Mouse (Mus musculus): ENCODE measurements around the gene Ptprn2. TPM values are rescaled to one million over a fixed set of nuclear protein-coding genes. Genes with fewer than 3 reads are reported as not detected.

Ptprn2 gene
- polyA plus RNA-seq, 1 experiment from 2014 or later, result 24.7 TPM

DNA sequence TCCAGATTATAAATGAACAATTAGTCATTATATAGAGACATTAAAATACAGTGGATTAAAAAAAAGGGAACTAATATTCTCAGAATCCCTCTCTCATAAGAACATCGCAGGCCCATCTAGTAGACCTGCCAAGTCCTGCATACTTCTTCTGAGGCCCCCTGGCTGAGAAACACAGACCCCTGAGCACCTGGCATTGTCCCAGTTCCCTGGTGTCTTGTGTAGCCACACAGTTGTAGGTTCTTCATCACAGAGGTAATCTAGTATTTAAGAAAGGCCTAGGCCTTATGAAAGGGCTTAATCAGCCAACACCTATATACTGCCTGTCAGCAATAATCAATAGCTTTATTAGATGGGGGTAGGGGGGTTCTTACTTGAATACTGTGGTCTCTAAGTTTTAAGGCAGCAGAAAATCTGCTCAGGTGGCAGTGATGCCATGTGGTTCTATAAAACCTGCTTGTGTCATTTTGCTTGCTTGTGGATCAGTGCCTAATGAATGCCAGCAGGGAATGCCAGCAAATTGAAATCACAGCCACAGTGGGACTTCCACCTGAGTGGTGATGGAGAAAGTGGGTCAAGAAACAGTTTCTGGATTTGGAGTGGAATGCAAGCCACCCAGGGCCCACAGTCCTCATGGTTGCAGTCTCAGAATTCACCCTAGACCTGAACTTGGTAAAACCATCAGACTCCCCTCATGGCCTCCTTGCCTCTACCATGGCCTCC, 388.5 kb downstream of the Ptprn2 start:
- ATAC-seq (ENCODE audit: low read depth), result no peak
- Histone ChIP-seq H3K9me3 (ENCODE audit: control insufficient read depth, low read length) (no peaks in the 10 kb centered on the region), H3K27me3 (ENCODE audit: control insufficient read depth, insufficient read depth, low read length) (no peaks in the 10 kb centered on the region), H3K27ac (ENCODE audit: low read depth, low read length) (no peak overlapping the region), H3K36me3 (ENCODE audit: control insufficient read depth, insufficient read depth, low read length) (no peaks in the 10 kb centered on the region), H3K9ac (replicated peaks; ENCODE audit: low read depth, low read length) (no peak overlapping the region), H3K4me3 (ENCODE audit: low read depth, low read length) (no peak overlapping the region), H3K4me1 (ENCODE audit: control insufficient read depth, insufficient read depth, low read length) (no peaks in the 10 kb centered on the region), H3K4me2 (ENCODE audit: low read depth, low read length) (no peak overlapping the region)
- 94% methylated on average over 1 of the region's 1 CpGs for WGBS

DNA sequence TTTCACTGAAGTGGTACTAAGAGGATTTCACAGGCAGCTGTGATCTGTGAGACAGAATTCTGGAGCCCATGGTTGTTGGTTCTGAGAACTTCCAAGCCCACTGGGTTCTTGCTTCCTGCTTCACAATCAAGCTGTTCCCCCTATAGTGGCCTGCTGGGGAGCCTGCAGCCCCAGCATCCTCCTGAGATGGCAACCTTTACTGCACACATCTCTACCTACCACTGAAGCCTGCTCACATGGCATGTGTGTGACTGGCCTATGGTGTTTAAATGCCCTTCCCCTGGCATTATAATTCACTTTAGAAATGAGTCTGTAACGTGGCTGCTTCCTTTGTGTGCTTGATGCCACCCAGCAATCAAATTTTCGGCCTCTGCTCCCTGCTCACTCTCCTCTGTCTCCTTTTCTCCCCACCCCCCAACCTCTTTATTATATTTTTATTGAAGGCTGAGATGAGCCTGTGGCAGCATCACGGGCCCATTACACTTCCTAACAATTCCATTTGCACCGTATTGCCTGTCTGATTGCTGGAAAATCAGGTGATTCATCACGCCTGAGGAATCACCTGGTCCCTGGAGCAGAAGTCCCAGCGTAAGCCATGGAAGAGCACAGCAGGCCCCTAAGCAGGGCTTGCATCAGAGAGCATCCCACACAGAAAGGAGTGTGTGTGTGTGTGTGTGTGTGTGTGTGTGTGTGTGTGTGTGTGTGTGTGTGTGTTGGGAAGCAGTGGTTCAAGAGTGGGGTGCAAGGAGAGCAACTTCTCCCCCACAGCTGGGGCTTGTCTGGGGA, 402.2 kb downstream of the Ptprn2 start:
- no peaks in the 10 kb centered on the region for H3K36me3 ChIP-seq (ENCODE audit: control insufficient read depth, insufficient read depth, low read length)
- 37% methylated on average over 6 of the region's 6 CpGs for WGBS
- H3K27me3 ChIP-seq (ENCODE audit: control insufficient read depth, insufficient read depth, low read length), result no peaks in the 10 kb centered on the region
- ATAC-seq (ENCODE audit: low read depth), result peak; percentile 70; the same call in 1 of the 2 replicates
- H3K9ac ChIP-seq (replicated peaks; ENCODE audit: low read depth, low read length), result no peak overlapping the region
- peaks cover 15% of the 10 kb centered on the region for H3K4me1 ChIP-seq (ENCODE audit: control insufficient read depth, insufficient read depth, low read length)
- no peaks in the 10 kb centered on the region for H3K9me3 ChIP-seq (ENCODE audit: control insufficient read depth, low read length)
- H3K4me3 ChIP-seq (ENCODE audit: low read depth, low read length), result no peak overlapping the region
- no peak overlapping the region for H3K4me2 ChIP-seq (ENCODE audit: low read depth, low read length)
- H3K27ac ChIP-seq (ENCODE audit: low read depth, low read length), result peak overlapping the region; percentile 67

DNA sequence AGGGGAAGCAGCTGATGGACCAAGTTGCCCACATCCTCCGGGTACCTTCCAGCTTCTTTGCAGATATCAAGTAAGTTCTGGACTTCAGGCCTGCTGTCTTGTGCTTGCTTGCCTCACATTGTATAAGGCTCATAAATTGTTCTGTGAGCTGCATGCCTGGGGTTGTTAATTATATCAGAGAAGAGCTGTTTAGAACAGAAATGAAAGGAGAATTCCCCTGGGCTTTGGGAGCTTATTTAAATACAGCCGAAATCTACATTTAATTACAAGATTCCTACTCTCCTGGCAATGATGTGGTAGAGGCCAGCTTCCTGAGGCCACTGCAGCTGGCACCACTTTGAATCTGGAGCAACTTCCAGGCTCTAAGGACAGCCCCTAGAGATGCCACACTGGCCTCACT, 403.3 kb downstream of the Ptprn2 start:
- Histone ChIP-seq H3K36me3 (ENCODE audit: control insufficient read depth, insufficient read depth, low read length) (no peaks in the 10 kb centered on the region), H3K4me1 (ENCODE audit: control insufficient read depth, insufficient read depth, low read length) (peaks cover 21% of the 10 kb centered on the region), H3K4me2 (ENCODE audit: low read depth, low read length) (no peak overlapping the region), H3K9ac (replicated peaks; ENCODE audit: low read depth, low read length) (no peak overlapping the region), H3K9me3 (ENCODE audit: control insufficient read depth, low read length) (no peaks in the 10 kb centered on the region), H3K4me3 (ENCODE audit: low read depth, low read length) (no peak overlapping the region), H3K27ac (ENCODE audit: low read depth, low read length) (no peak overlapping the region), H3K27me3 (ENCODE audit: control insufficient read depth, insufficient read depth, low read length) (no peaks in the 10 kb centered on the region)
- 51% methylated on average over 2 of the region's 2 CpGs for WGBS
- ATAC-seq (ENCODE audit: low read depth), result no peak

DNA sequence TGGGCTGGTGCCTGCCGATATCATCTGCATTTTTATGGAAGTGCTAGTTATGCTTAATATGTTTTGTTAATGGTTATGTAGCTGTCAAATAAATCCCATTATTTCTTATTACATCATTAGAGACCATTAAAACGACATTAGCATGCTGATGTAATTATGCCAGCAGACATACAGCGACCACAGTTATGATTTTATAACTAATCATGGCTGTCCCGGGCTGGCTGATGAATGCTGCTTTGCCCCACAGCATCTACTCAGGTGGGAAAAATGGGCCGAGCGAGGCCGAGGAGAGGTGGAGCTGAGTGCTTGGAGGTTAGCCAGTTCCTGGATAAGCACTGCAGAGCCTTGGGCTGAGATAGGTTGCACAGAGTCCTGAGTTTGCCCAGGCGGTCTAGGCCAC, 407.1 kb downstream of the Ptprn2 start:
- WGBS, result 48% methylated on average over 8 of the region's 8 CpGs
- Histone ChIP-seq H3K36me3 (ENCODE audit: control insufficient read depth, insufficient read depth, low read length) (no peaks in the 10 kb centered on the region), H3K4me1 (ENCODE audit: control insufficient read depth, insufficient read depth, low read length) (peaks cover 19% of the 10 kb centered on the region), H3K9me3 (ENCODE audit: control insufficient read depth, low read length) (no peaks in the 10 kb centered on the region), H3K4me2 (ENCODE audit: low read depth, low read length) (no peak overlapping the region), H3K27me3 (ENCODE audit: control insufficient read depth, insufficient read depth, low read length) (no peaks in the 10 kb centered on the region), H3K9ac (replicated peaks; ENCODE audit: low read depth, low read length) (no peak overlapping the region), H3K4me3 (ENCODE audit: low read depth, low read length) (no peak overlapping the region), H3K27ac (ENCODE audit: low read depth, low read length) (no peak overlapping the region)
- ATAC-seq (ENCODE audit: low read depth), result peak; percentile 83

DNA sequence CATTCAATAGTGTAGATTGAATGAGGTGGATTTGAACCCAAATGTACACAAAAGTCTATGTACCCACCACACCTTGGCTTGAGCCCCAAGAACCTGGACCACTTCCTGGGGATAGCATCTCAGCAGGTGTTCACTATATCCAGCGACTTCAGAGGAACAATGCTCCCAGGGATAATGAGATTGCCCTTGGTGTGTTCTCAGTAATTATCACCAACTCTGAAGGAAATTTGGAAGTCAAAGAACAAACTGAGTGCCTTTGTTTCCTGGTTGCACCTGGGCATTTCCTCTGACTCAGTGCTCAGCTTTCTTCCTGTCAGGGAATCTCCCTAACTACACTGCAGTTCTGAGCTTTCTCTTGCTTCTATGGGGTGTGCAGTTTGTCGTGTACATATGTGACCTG, 411.1 kb downstream of the Ptprn2 start:
- ATAC-seq (ENCODE audit: low read depth), result no peak
- H3K27ac ChIP-seq (ENCODE audit: low read depth, low read length), result no peak overlapping the region
- 60% methylated on average over 2 of the region's 2 CpGs for WGBS

DNA sequence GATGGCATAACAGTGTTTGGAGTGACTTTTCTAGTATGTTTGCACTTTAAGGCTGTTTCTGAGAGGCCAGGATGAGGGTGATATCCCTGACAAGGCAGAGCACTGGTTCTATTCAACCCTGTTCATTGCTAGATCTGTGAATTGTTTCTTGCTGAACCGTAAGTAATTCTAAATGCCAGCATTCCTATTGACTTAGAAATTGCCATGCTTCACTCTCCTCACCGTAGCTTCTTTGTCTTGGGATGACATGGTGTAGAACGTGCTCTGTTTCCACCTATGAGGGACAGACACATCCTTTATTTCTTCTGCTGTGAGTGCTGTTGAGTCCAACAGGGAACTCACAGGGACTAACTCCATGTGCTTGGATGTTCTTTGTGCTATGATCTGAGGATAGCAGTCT, 416.3 kb downstream of the Ptprn2 start:
- no peak overlapping the region for H3K27ac ChIP-seq (ENCODE audit: low read depth, low read length)
- WGBS, result 22% methylated on average over 3 of the region's 3 CpGs
- H3K27me3 ChIP-seq (ENCODE audit: control insufficient read depth, insufficient read depth, low read length), result no peaks in the 10 kb centered on the region
- ATAC-seq (ENCODE audit: low read depth), result no peak
- H3K9ac ChIP-seq (replicated peaks; ENCODE audit: low read depth, low read length), result no peak overlapping the region
- no peaks in the 10 kb centered on the region for H3K36me3 ChIP-seq (ENCODE audit: control insufficient read depth, insufficient read depth, low read length)
- H3K4me1 ChIP-seq (ENCODE audit: control insufficient read depth, insufficient read depth, low read length), result no peaks in the 10 kb centered on the region
- H3K4me2 ChIP-seq (ENCODE audit: low read depth, low read length), result no peak overlapping the region
- H3K4me3 ChIP-seq (ENCODE audit: low read depth, low read length), result no peak overlapping the region
- no peaks in the 10 kb centered on the region for H3K9me3 ChIP-seq (ENCODE audit: control insufficient read depth, low read length)

More for the DNA sequence above, 411.1 kb downstream of the Ptprn2 start:
- Histone ChIP-seq H3K36me3 (ENCODE audit: control insufficient read depth, insufficient read depth, low read length) (no peaks in the 10 kb centered on the region), H3K27me3 (ENCODE audit: control insufficient read depth, insufficient read depth, low read length) (no peaks in the 10 kb centered on the region), H3K4me3 (ENCODE audit: low read depth, low read length) (no peak overlapping the region), H3K4me1 (ENCODE audit: control insufficient read depth, insufficient read depth, low read length) (peaks cover 7% of the 10 kb centered on the region; the same call in 1 of the 2 replicates), H3K9ac (replicated peaks; ENCODE audit: low read depth, low read length) (no peak overlapping the region), H3K4me2 (ENCODE audit: low read depth, low read length) (no peak overlapping the region), H3K9me3 (ENCODE audit: control insufficient read depth, low read length) (no peaks in the 10 kb centered on the region)

DNA sequence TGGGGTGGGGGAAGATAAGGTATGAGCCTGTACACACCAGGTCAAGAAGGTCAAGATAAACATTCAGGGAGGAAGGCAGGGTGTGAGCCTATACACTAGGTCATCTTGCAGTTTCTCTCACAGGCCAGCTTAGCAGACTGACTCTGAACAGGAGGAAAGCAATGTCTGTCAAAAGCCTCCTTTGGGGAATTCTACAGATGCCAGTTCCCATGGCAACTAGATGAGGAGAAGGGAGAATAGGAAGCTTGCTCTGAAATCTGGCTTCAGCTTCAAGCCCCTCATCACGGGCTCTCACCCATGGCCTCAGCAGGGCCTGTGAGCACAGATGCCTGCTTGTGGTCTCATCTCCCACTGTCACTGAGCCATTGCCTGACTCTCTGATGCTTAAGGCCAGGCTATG, 421.9 kb downstream of the Ptprn2 start:
- no peak overlapping the region for H3K9ac ChIP-seq (replicated peaks; ENCODE audit: low read depth, low read length)
- peak overlapping the region; percentile 69 for H3K27ac ChIP-seq (ENCODE audit: low read depth, low read length)
- no peaks in the 10 kb centered on the region for H3K9me3 ChIP-seq (ENCODE audit: control insufficient read depth, low read length)
- ATAC-seq (ENCODE audit: low read depth), result peak; percentile 33; the same call in 1 of the 2 replicates
- no peak overlapping the region for H3K4me3 ChIP-seq (ENCODE audit: low read depth, low read length)
- peaks cover 11% of the 10 kb centered on the region for H3K4me1 ChIP-seq (ENCODE audit: control insufficient read depth, insufficient read depth, low read length)
- H3K4me2 ChIP-seq (ENCODE audit: low read depth, low read length), result no peak overlapping the region
- H3K36me3 ChIP-seq (ENCODE audit: control insufficient read depth, insufficient read depth, low read length), result no peaks in the 10 kb centered on the region
- 5% methylated on average over 1 of the region's 1 CpGs for WGBS
- H3K27me3 ChIP-seq (ENCODE audit: control insufficient read depth, insufficient read depth, low read length), result no peaks in the 10 kb centered on the region

DNA sequence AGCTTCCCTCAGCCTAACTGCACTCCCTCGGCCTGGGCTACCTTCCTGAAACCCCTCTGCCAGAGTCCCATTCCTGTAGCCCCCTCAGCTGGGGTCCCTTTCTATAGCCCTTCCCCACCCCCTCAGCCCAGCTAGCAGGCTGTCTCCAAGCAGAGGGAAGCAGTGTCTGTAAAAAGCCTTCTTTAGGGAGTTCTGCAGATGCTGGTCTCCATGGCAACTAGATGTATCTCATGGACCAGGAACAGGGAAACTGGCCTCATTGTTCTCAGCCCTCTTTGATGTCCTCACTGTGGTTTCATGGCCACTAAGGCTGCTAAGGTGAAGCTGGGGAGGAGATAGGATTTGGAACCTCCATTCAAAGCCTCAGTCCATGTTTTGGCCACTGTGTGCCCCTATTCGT, 423.1 kb downstream of the Ptprn2 start:
- Histone ChIP-seq H3K4me1 (ENCODE audit: control insufficient read depth, insufficient read depth, low read length) (peaks cover 11% of the 10 kb centered on the region), H3K27ac (ENCODE audit: low read depth, low read length) (peak overlapping the region; percentile 35), H3K9ac (replicated peaks; ENCODE audit: low read depth, low read length) (no peak overlapping the region), H3K36me3 (ENCODE audit: control insufficient read depth, insufficient read depth, low read length) (no peaks in the 10 kb centered on the region), H3K4me2 (ENCODE audit: low read depth, low read length) (no peak overlapping the region), H3K4me3 (ENCODE audit: low read depth, low read length) (no peak overlapping the region), H3K9me3 (ENCODE audit: control insufficient read depth, low read length) (no peaks in the 10 kb centered on the region), H3K27me3 (ENCODE audit: control insufficient read depth, insufficient read depth, low read length) (no peaks in the 10 kb centered on the region)
- peak; percentile 80 for ATAC-seq (ENCODE audit: low read depth)
- WGBS, result 25% methylated on average over 2 of the region's 2 CpGs

DNA sequence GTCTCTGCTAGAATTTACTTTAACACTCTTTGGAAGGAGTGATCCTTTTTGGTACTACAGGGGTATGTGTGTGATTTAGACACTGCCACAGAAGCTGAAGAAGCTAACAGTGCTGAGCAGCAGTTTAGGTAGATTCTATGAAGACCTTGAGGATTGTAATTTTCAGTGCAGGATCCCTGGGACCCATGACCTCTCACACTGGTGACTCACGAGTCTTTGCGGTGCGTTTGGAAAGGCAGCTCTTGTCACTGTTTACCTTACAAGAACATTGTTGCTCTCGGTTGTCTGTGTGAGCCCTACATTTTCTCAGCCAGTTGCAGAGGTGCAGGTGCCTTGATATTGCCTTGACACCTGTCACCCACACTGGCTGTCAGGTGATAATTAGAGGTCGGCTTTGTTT, 431.3 kb downstream of the Ptprn2 start:
- 85% methylated on average over 5 of the region's 5 CpGs for WGBS
- no peaks in the 10 kb centered on the region for H3K27me3 ChIP-seq (ENCODE audit: control insufficient read depth, insufficient read depth, low read length)
- ATAC-seq (ENCODE audit: low read depth), result no peak
- no peaks in the 10 kb centered on the region for H3K36me3 ChIP-seq (ENCODE audit: control insufficient read depth, insufficient read depth, low read length)
- no peak overlapping the region for H3K27ac ChIP-seq (ENCODE audit: low read depth, low read length)
- H3K9ac ChIP-seq (replicated peaks; ENCODE audit: low read depth, low read length), result no peak overlapping the region
- H3K4me2 ChIP-seq (ENCODE audit: low read depth, low read length), result no peak overlapping the region
- no peak overlapping the region for H3K4me3 ChIP-seq (ENCODE audit: low read depth, low read length)
- H3K4me1 ChIP-seq (ENCODE audit: control insufficient read depth, insufficient read depth, low read length), result peaks cover 11% of the 10 kb centered on the region; the same call in 1 of the 2 replicates
- no peaks in the 10 kb centered on the region for H3K9me3 ChIP-seq (ENCODE audit: control insufficient read depth, low read length)

All from neural tube, embryonic 14.5 days (tissue).